Mouse (Mus musculus): ENCODE results near the gene 1700001K19Rik. TPM values are rescaled to one million over a fixed set of nuclear protein-coding genes. Genes with fewer than 3 reads are reported as not detected.
"Not testable (repeated sequence)": the region's sequence is repeated elsewhere in the genome, so short reads cannot be mapped to it uniquely, and the experiment has no call there.

Gene 1700001K19Rik
- polyA plus RNA-seq, 1 experiment = not detected

DNA sequence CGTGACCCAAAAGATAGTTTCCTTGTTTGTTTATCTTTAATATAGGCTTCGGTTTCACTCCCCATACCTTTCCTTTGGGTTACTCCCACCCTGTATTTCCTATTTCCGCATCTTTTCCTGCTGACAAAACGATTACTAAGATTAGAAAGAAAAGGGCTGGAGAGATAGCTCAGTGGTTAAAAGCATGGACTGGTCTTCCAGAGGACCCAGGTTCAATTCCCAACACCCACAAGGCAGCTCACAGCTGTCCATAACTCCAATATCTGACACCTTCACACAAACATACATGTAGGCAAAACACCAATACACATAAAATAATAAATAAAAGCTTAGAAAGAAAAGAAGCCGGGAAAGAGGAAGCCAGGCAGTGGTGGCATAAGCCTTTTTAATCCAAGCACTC, 15.0 kb upstream of the 1700001K19Rik start:
- Histone ChIP-seq H3K27ac (ENCODE audit: insufficient read depth, low read depth, low read length) (no peak overlapping the region), H3K4me3 (ENCODE audit: insufficient read depth, low read length) (no peak overlapping the region)

DNA sequence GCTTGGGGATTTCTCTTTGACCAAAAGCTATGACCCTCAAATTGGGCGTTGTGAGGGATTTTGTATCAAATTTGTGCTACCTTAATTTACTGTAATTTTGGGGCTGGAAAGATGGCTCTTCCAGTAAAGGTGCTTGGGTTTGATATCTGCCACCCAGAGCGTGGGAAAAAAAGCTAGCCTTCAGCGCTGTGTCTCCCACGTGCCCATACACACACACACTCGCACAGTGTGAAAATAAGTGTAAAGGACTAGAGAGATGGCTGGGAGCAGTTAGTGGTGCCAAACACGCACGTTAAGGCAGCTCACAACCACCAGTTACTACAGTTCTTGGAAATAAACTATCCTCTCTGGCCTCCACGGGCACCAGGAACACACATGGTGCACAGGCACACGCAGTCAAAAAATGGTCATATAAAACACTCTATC, 14.6 kb upstream of the 1700001K19Rik start:
- peak overlapping the region; percentile 67 for H3K27ac ChIP-seq (ENCODE audit: insufficient read depth, low read depth, low read length)
- H3K4me1 ChIP-seq (ENCODE audit: control insufficient read depth, insufficient read depth, low read length) = peaks cover 37% of the 10 kb centered on the region
- peak overlapping the region; percentile 70 for H3K4me3 ChIP-seq (ENCODE audit: insufficient read depth, low read length)
- no peak for TF ChIP-seq POLR2A (IDR thresholded peaks at IDR 0.05; ENCODE audit: borderline replicate concordance, low read depth, low read length)
- TF ChIP-seq CTCF (IDR thresholded peaks at IDR 0.05; ENCODE audit: low read depth, low read length) = no peak; the same call in 1 of the 2 replicates

More for the DNA sequence above, 15.0 kb upstream of the 1700001K19Rik start:
- peaks cover 42% of the 10 kb centered on the region for H3K4me1 ChIP-seq (ENCODE audit: control insufficient read depth, insufficient read depth, low read length)
- TF ChIP-seq CTCF (IDR thresholded peaks at IDR 0.05; ENCODE audit: low read depth, low read length) (no peak), POLR2A (IDR thresholded peaks at IDR 0.05; ENCODE audit: borderline replicate concordance, low read depth, low read length) (no peak)

DNA sequence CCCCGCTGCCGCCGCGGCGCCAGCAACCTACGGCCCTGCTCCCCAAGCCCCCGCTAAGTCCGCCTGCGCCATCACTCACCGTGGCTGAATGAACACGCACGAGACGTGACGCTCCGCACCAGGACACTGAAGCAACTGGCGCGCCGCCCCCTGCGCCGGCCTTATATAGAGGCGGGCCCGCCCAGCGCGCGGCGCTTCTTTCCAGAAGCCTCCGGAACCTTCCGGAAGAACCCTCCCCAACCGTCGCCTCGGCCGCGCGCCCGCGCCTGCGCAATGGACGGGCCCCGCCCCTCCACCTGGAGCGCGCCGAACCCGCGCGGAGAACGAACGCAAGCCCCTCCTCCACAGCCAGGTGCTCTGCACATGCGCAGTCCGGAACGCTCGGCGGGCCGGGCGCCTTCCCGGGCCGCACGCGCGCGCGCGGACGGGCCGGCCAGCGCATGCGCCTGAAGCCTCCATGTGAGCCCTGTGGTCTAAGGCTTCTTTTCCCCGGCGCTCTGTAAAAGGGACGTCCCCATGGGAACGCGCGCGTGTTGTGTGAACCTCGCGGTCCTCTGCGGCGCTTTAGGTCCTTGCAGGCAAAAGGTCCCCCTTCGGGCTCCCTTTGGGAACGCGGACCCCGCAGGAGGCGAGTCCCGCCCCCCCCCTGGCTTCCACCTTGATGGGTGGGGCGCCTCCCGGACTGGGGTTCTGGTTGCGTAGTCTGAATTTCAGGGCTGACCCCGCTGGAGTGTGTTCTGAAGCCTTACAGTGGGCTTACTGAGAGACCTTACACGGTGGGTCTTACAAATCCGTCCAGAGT, 14.0 kb upstream of the 1700001K19Rik start:
- TF ChIP-seq CTCF (IDR thresholded peaks at IDR 0.05; ENCODE audit: low read depth, low read length) (no peak), POLR2A (IDR thresholded peaks at IDR 0.05; ENCODE audit: borderline replicate concordance, low read depth, low read length) (peak; percentile 89; the same call in 1 of the 2 replicates)
- Histone ChIP-seq H3K4me1 (ENCODE audit: control insufficient read depth, insufficient read depth, low read length) (peaks cover 31% of the 10 kb centered on the region), H3K27ac (ENCODE audit: insufficient read depth, low read depth, low read length) (peak overlapping the region; percentile 70), H3K4me3 (ENCODE audit: insufficient read depth, low read length) (peak overlapping the region; percentile 91)

DNA sequence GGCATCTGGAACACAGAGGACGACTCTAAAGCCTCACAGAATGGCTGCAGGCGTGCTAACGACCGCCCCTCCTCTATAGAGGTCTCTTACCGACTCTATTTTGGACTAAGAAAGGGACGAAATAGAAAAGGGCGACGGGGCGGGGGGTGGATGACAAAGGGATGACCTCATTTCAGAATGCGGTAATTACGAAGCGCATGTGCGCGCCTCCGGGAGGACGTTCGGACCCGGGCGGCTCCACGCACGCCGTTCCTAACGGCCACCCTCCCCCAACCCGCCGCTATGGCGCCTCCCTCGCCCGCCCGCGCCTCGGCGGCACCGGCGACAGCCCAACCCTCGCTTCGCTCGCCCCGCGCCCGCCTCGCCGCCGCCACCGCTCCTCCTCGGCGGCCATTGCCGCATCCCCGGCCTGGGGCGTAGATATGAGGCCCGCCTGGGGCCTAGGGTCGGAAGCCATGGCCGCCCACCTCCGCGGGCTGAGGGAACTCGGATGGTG, 13.3 kb upstream of the 1700001K19Rik start:
- H3K4me3 ChIP-seq (ENCODE audit: insufficient read depth, low read length) = peak overlapping the region; percentile 91
- peaks cover 25% of the 10 kb centered on the region for H3K4me1 ChIP-seq (ENCODE audit: control insufficient read depth, insufficient read depth, low read length)
- TF ChIP-seq POLR2A (IDR thresholded peaks at IDR 0.05; ENCODE audit: borderline replicate concordance, low read depth, low read length) = no peak
- peak overlapping the region; percentile 70 for H3K27ac ChIP-seq (ENCODE audit: insufficient read depth, low read depth, low read length)

DNA sequence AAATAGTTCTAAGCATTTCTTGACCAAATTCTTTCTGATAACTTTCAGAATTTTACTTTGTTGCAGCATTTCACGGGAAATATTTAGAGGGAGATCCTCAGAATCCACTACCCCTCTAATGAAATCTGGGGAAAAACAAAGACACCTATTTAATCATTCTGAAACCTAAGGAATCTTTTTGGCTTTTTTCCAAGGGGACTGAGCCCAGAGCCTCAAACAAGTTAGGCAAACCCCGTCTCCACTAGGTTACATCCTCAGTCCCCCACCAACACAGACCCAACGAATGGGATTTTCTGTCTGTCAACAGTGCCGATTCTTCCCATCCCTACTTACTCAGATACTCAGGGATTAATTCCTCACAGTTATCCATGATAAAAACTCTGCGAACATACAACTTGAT, 11.0 kb upstream of the 1700001K19Rik start:
- peaks cover 20% of the 10 kb centered on the region for H3K4me1 ChIP-seq (ENCODE audit: control insufficient read depth, insufficient read depth, low read length)
- H3K4me3 ChIP-seq (ENCODE audit: insufficient read depth, low read length); H3K27ac ChIP-seq (ENCODE audit: insufficient read depth, low read depth, low read length): not testable (repeated sequence)

DNA sequence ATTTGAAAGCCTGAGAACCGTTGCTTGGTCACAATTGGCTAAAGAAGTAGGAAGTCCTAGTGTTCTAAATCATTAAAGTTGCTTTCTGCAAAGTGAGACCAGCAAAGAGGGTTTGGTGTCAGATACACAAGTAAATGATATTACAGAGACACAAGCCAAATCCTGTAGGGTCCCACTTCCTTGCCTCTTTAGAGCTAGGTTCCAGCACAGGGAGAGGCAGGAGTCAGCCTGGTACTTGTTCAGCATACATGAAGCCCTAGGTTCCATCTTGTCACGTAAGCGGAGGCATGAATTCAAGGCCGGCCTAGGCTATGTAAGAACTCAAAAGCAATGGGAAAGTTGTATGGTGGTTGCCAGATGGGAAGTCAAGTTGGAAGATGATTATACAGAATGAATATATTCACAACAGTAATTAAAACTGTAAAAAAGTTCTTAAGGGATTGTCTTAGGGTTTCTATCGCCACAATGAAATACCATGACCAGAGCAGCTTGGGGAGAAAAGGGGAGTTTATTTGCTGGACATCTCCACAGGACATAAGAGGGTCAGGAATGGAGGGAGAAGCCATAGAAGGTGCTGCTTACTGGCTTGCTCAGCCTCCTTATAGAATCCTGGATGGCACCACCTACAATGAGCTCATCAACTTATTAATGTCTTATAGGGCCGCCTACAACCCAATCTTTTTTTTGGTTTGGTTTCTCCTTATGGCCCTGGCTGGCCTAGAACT, 7.7 kb upstream of the 1700001K19Rik start:
- no peak overlapping the region for H3K4me3 ChIP-seq (ENCODE audit: insufficient read depth, low read length)

DNA sequence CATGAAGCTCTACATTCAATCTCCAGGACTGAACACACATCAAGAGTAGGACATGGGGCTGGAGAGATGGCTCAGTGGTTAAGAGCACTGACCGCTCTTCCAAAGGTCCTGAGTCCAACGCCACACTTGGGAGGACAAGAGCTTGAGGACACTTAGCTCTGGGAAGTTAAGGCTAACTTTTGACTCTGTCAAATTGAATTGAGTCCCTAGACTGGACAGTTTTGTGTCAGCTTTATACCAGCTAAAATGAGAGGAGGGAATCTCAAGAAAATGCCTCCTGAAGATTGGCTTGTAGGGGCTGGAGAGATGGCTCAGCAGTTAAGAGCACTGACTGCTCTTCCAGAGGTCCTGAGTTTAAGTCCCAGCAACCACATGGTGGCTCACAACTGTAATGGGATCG, 6.5 kb upstream of the 1700001K19Rik start:
- peaks cover 19% of the 10 kb centered on the region for H3K4me1 ChIP-seq (ENCODE audit: control insufficient read depth, insufficient read depth, low read length)
- not testable (repeated sequence) for H3K27ac ChIP-seq (ENCODE audit: insufficient read depth, low read depth, low read length); H3K4me3 ChIP-seq (ENCODE audit: insufficient read depth, low read length)

More for the DNA sequence above, 7.7 kb upstream of the 1700001K19Rik start:
- TF ChIP-seq CTCF (IDR thresholded peaks at IDR 0.05; ENCODE audit: low read depth, low read length) (no peak), POLR2A (IDR thresholded peaks at IDR 0.05; ENCODE audit: borderline replicate concordance, low read depth, low read length) (no peak)
- Histone ChIP-seq H3K4me1 (ENCODE audit: control insufficient read depth, insufficient read depth, low read length) (peaks cover 22% of the 10 kb centered on the region), H3K27ac (ENCODE audit: insufficient read depth, low read depth, low read length) (no peak overlapping the region)

DNA sequence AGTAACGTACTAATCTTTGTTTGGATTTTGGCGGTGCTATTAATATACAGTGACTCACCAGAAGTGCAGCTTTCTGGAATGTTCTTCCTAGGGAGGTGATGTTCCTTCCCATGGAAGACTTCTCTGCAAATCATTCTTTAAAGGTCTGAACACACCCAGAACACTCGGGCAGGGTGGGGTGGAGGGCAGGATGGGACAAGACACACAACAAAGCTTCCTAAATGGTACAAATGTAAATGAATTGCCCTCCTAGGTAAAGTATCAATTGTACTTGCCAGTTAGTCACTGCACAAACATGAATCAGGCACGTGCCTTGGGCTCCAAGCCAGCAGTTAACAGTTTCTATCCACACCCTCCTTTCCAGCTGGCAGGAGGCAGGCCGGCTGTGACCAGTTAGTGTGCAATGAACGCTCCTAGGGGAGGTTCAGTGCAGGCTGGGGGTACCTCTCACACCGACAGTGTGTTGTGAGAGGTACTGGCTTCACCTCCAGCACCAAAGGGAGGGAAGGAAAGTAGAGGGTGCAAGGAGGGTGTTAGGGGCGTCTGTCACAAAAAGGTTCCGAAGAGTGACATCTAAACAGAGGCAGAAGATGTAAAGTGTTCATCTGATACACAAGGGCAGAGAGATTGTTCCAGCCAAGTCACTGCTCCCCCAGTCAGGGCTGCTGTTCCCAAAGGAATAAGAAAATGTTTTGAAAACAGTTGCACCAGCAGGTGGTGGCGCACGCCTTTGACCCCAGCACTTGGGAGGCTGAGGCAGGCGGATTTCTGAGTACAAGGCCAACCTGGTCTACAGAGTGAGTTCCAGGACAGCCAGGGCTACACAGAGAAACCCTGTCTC, 5.7 kb upstream of the 1700001K19Rik start:
- Histone ChIP-seq H3K4me1 (ENCODE audit: control insufficient read depth, insufficient read depth, low read length) (peaks cover 21% of the 10 kb centered on the region), H3K27ac (ENCODE audit: insufficient read depth, low read depth, low read length) (0 out of 2 replicates have a peak overlapping the region, but pooled peaks have one; percentile 6), H3K4me3 (ENCODE audit: insufficient read depth, low read length) (no peak overlapping the region)
- no peak for TF ChIP-seq CTCF (IDR thresholded peaks at IDR 0.05; ENCODE audit: low read depth, low read length)
- TF ChIP-seq POLR2A (IDR thresholded peaks at IDR 0.05; ENCODE audit: borderline replicate concordance, low read depth, low read length) = no peak

DNA sequence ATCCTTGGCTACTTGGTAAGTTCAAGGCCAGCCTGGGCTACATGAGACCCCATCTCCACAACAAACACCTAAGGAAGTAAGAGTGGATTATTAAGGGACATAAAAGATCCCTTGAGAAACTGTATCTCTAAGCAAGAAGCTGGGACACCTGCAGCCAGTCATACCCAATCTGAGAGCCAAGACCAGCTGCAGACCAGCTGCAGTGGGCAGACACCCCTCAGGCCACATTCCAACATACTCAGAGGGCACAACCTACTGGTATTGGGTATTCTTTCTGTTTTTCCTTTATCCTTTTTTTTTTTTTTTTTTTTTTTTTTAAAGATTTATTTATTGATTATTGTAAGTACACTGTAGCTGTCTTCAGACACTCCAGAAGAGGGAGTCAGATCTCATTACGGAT, 1.2 kb upstream of the 1700001K19Rik start:
- Histone ChIP-seq H3K27ac (ENCODE audit: insufficient read depth, low read depth, low read length) (no peak overlapping the region), H3K4me1 (ENCODE audit: control insufficient read depth, insufficient read depth, low read length) (peaks cover 37% of the 10 kb centered on the region), H3K4me3 (ENCODE audit: insufficient read depth, low read length) (no peak overlapping the region)
- TF ChIP-seq POLR2A (IDR thresholded peaks at IDR 0.05; ENCODE audit: borderline replicate concordance, low read depth, low read length) = no peak
- TF ChIP-seq CTCF (IDR thresholded peaks at IDR 0.05; ENCODE audit: low read depth, low read length) = no peak

All from bone marrow macrophage, adult 2 months (primary cell).